Mouse (Mus musculus): ENCODE data around the gene Lmntd1. TPM values are rescaled to one million over a fixed set of nuclear protein-coding genes. Genes with fewer than 3 reads are reported as not detected.

Lmntd1 gene
- total and polyA plus RNA-seq, 3 experiments: 0.08 to 0.43 (median 0.26) TPM

GRCm38 (mm10) chr6:145324470-145324869, 289.6 kb downstream of the Lmntd1 start:
- Histone ChIP-seq H3K9ac (ENCODE audit: insufficient read depth, low read depth) (no peak overlapping the region), H3K4me3 (replicated peaks in 1 of 3; ENCODE audit: low read depth in 2 of 3, low read length in 2 of 3, poor library complexity in 1 of 3) (no peak overlapping the region), H3K4me2 (ENCODE audit: insufficient read depth, low read depth, poor library complexity, severe bottlenecking) (no peak overlapping the region), H3K79me2 (replicated peaks; ENCODE audit: control insufficient read depth, extremely low read depth, insufficient read depth, poor library complexity, severe bottlenecking) (no peaks in the 10 kb centered on the region), H3K9me3 (replicated peaks; ENCODE audit: low read length) (peaks cover 6% of the 10 kb centered on the region), H3K36me3 (replicated peaks in 1 of 2; ENCODE audit: control insufficient read depth in 1 of 2, insufficient read depth in 1 of 2, low read length in 1 of 2) (no peaks in the 10 kb centered on the region), H3K27ac (ENCODE audit: insufficient read depth, low read depth) (no peak overlapping the region), H3K27me3 (replicated peaks) (no peaks in the 10 kb centered on the region), H3K4me1 (ENCODE audit: control insufficient read depth in 1 of 2, insufficient read depth in 2 of 2) (peaks cover 12 to 20% of the 10 kb centered on the region in 2 experiments)
- in situ Hi-C loops (cut with MboI; ENCODE audit: low pct_ligation_motif_present, low pct_unique_long_range_greater_than_20kb, low sequenced_read_pairs): no loop called here
- dilution Hi-C loops (cut with MboI; ENCODE audit: extremely low pct_ligation_motif_present, extremely low pct_unique_long_range_greater_than_20kb, low sequenced_read_pairs): no loop called here
- DNase-seq (ENCODE audit: extremely low read depth): no peak
- no peak for TF ChIP-seq TBP (conservative IDR thresholded peaks at IDR 0.05; ENCODE audit: low read depth, low read length)
- no peak for TF ChIP-seq POLR2A (IDR thresholded peaks at IDR 0.05; ENCODE audit: low read depth, low read length)
- no peak for TF ChIP-seq KAT2A (IDR thresholded peaks at IDR 0.05; ENCODE audit: insufficient replicate concordance, low read length)
- TF ChIP-seq CTCF (conservative IDR thresholded peaks at IDR 0.05 in 1 of 2, IDR thresholded peaks at IDR 0.05 in 1 of 2; ENCODE audit: low read depth in 2 of 2, low read length in 2 of 2): no peak
- TF ChIP-seq RCOR1 (conservative IDR thresholded peaks at IDR 0.05; ENCODE audit: low read depth, low read length): no peak
- TF ChIP-seq UBTF (IDR thresholded peaks at IDR 0.05; ENCODE audit: low read depth, low read length): no peak
- no peak for TF ChIP-seq PAX5 (IDR thresholded peaks at IDR 0.05; ENCODE audit: low read length)
- no peak for TF ChIP-seq MAX (IDR thresholded peaks at IDR 0.05; ENCODE audit: low read length)
- no peak for TF ChIP-seq E2F4 (IDR thresholded peaks at IDR 0.05; ENCODE audit: insufficient replicate concordance, low read depth, low read length)
- no peak for TF ChIP-seq ZC3H11A (IDR thresholded peaks at IDR 0.05; ENCODE audit: low read depth, low read length)
- TF ChIP-seq BHLHE40 (IDR thresholded peaks at IDR 0.05; ENCODE audit: low read depth, low read length): no peak
- TF ChIP-seq JUND (conservative IDR thresholded peaks at IDR 0.05; ENCODE audit: low read depth, low read length): no peak

GRCm38 (mm10) chr6:145322246-145322645, 291.9 kb downstream of the Lmntd1 start:
- Histone ChIP-seq H3K9ac (ENCODE audit: insufficient read depth, low read depth) (no peak overlapping the region), H3K27me3 (replicated peaks) (no peaks in the 10 kb centered on the region), H3K9me3 (replicated peaks; ENCODE audit: low read length) (peaks cover 6% of the 10 kb centered on the region), H3K36me3 (replicated peaks in 1 of 2; ENCODE audit: control insufficient read depth in 1 of 2, insufficient read depth in 1 of 2, low read length in 1 of 2) (no peaks in the 10 kb centered on the region), H3K4me1 (ENCODE audit: control insufficient read depth in 1 of 2, insufficient read depth in 2 of 2) (peaks cover 12 to 20% of the 10 kb centered on the region in 2 experiments), H3K4me2 (ENCODE audit: insufficient read depth, low read depth, poor library complexity, severe bottlenecking) (no peak overlapping the region), H3K79me2 (replicated peaks; ENCODE audit: control insufficient read depth, extremely low read depth, insufficient read depth, poor library complexity, severe bottlenecking) (no peaks in the 10 kb centered on the region), H3K27ac (ENCODE audit: insufficient read depth, low read depth) (no peak overlapping the region), H3K4me3 (replicated peaks in 1 of 3; ENCODE audit: low read depth in 2 of 3, low read length in 2 of 3, poor library complexity in 1 of 3) (no peak overlapping the region)
- in situ Hi-C loops (cut with MboI; ENCODE audit: low pct_ligation_motif_present, low pct_unique_long_range_greater_than_20kb, low sequenced_read_pairs): no loop called here
- no peak for DNase-seq (ENCODE audit: extremely low read depth)
- no peak for TF ChIP-seq BHLHE40 (IDR thresholded peaks at IDR 0.05; ENCODE audit: low read depth, low read length)
- TF ChIP-seq NRF1 (IDR thresholded peaks at IDR 0.05; ENCODE audit: low read depth, low read length): no peak
- no peak for TF ChIP-seq CTCF (conservative IDR thresholded peaks at IDR 0.05 in 1 of 2, IDR thresholded peaks at IDR 0.05 in 1 of 2; ENCODE audit: low read depth in 2 of 2, low read length in 2 of 2)
- TF ChIP-seq JUN (IDR thresholded peaks at IDR 0.05; ENCODE audit: insufficient read depth, low read depth, low read length): no peak
- no peak for TF ChIP-seq ZMIZ1 (IDR thresholded peaks at IDR 0.05; ENCODE audit: low read depth, low read length)
- no peak for TF ChIP-seq MYC (IDR thresholded peaks at IDR 0.05; ENCODE audit: low read depth, low read length)
- TF ChIP-seq E2F4 (IDR thresholded peaks at IDR 0.05; ENCODE audit: insufficient replicate concordance, low read depth, low read length): no peak
- TF ChIP-seq RCOR1 (conservative IDR thresholded peaks at IDR 0.05; ENCODE audit: low read depth, low read length): no peak
- TF ChIP-seq MEF2A (IDR thresholded peaks at IDR 0.05; ENCODE audit: borderline replicate concordance, low read depth, low read length): no peak
- TF ChIP-seq ZKSCAN1 (IDR thresholded peaks at IDR 0.05; ENCODE audit: borderline replicate concordance, low read depth, low read length): no peak
- dilution Hi-C loops (cut with MboI; ENCODE audit: extremely low pct_ligation_motif_present, extremely low pct_unique_long_range_greater_than_20kb, low sequenced_read_pairs): no loop called here

Measured in CH12.LX (cell line).